Mouse (Mus musculus): ENCODE measurements around the gene Gsg1l. TPM values are rescaled to one million over a fixed set of nuclear protein-coding genes. Genes with fewer than 3 reads are reported as not detected.

Gsg1l gene
- total RNA-seq, 2 experiments from 2014 or later, result not detected

GRCm38 (mm10) chr7:126093162-126093561 is 11.0 kb upstream of the Gsg1l start:
- no peak overlapping the region for H3K27ac ChIP-seq
- no peak overlapping the region for H3K4me3 ChIP-seq
- intact Hi-C loops (cut with DNase I), result no loop called here
- TF ChIP-seq CTCF (IDR thresholded peaks at IDR 0.05), result no peak
- no peak for DNase-seq

DNA sequence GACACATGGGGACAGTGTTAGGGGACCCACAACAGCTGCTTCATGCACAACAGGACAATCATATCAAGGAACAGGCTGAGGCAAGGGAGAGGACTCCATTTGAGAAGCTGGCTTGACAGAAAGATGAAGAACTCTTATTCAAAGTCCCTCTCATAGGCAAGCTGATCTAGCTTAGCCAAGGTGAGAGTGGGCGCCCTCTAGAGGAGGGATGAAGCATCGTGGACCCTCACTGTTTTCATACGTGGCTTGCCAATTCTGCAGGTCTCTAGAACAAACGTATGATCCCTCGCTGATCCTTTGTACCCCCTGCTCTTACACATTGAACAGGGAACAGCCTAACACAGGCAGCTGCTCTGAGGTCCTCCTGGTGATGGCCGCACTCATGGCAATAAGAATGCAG is 7.6 kb upstream of the Gsg1l start:
- TF ChIP-seq CTCF (IDR thresholded peaks at IDR 0.05), result peak; percentile 83
- intact Hi-C loops (cut with DNase I), result loop anchor here (1.0 to 5.0 kb wide), 3 partner anchors 267 to 342 kb away; no protein-coding TSS in a partner anchor
- Histone ChIP-seq H3K27ac (no peak overlapping the region), H3K4me3 (no peak overlapping the region)
- peak; percentile 55 for DNase-seq

- no peak overlapping the region for H3K4me3 ChIP-seq
- intact Hi-C loops (cut with DNase I), result loop anchor here (1.0 to 5.0 kb wide), 3 partner anchors 266 to 414 kb away; no protein-coding TSS in a partner anchor
- TF ChIP-seq CTCF (IDR thresholded peaks at IDR 0.05), result peak; percentile 51
- no peak overlapping the region for H3K27ac ChIP-seq
- no peak for DNase-seq
Observed at GRCm38 (mm10) chr7:126088155-126088554, 5.9 kb upstream of the Gsg1l start.

- Histone ChIP-seq H3K4me3 (no peak overlapping the region), H3K27ac (no peak overlapping the region)
- TF ChIP-seq CTCF (IDR thresholded peaks at IDR 0.05), result no peak
- no peak for DNase-seq
- intact Hi-C loops (cut with DNase I), result loop anchor here (1.0 to 5.0 kb wide), 3 partner anchors 265 to 413 kb away; no protein-coding TSS in a partner anchor
Observed at GRCm38 (mm10) chr7:126087602-126088001, 5.4 kb upstream of the Gsg1l start.

GRCm38 (mm10) chr7:126086321-126086741 is 4.1 kb upstream of the Gsg1l start:
- no peak for DNase-seq
- intact Hi-C loops (cut with DNase I), result loop anchor here (5.0 kb wide), 1 partner anchor 264 kb away; no protein-coding TSS in a partner anchor
- no peak overlapping the region for H3K4me3 ChIP-seq
- no peak for TF ChIP-seq CTCF (IDR thresholded peaks at IDR 0.05)
- no peak overlapping the region for H3K27ac ChIP-seq

DNA sequence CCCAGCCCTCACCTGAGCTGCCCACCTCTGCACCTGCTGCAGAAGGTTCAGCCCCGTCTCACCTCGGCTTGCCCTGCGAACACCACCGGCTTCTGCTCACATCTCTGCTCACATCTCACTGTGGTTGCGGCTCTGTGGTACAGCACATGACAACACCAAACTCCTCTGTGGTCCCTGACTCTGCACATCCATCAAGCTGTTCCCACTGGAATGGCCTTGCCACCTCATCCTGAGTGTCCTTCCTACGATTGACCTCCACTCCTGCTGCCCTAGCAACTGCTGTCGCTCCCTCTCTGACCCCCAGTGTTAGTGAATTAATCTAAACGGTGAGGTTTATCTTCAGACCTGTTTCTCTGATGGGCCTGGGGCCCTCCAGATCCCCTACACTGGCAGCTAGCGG is 2.9 kb upstream of the Gsg1l start:
- intact Hi-C loops (cut with DNase I), result loop anchor here (5.0 kb wide), 1 partner anchor 263 kb away; no protein-coding TSS in a partner anchor
- TF ChIP-seq CTCF (IDR thresholded peaks at IDR 0.05), result no peak
- DNase-seq, result no peak
- Histone ChIP-seq H3K27ac (no peak overlapping the region), H3K4me3 (no peak overlapping the region)

- TF ChIP-seq CTCF (IDR thresholded peaks at IDR 0.05), result no peak
- intact Hi-C loops (cut with DNase I), result loop anchor here (5.0 kb wide), 1 partner anchor 127 kb away; no protein-coding TSS in a partner anchor
- no peak overlapping the region for H3K4me3 ChIP-seq
- no peak overlapping the region for H3K27ac ChIP-seq
- DNase-seq, result no peak
Observed at GRCm38 (mm10) chr7:126083980-126084348, 1.8 kb upstream of the Gsg1l start.

DNA sequence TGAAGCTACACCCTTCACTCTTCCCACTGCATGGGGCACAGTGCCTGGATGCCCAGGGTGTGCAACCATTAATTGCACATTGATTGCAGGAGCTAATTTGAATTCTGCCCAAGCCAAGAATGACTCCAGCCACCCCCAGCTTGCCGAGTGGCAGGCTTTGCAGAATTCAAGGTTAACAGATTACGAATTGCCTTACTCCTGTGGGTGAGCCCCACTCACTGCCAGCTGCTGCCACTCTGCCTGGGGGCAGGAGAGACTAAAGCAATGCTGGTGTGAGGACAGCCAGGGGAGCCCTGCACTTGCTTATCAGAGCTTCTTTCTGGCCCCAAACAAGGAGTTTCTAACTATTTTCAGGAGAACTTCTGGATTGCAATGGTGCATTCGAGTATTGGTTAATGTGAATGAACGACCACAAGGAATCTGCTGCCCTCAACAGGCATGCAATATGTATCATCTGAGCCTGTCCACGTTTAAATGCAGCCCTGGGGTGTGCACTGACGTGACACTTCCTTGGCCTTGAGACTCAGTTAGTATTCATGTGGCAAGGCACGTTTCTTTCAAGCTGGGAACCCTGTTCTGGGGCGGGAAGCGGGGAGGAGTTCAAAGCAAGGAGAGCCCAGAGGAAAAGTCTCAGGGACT is 1.2 kb upstream of the Gsg1l start:
- no peak for DNase-seq
- Histone ChIP-seq H3K4me3 (no peak overlapping the region), H3K27ac (no peak overlapping the region)
- intact Hi-C loops (cut with DNase I), result loop anchor here (5.0 kb wide), 1 partner anchor 126 kb away; no protein-coding TSS in a partner anchor
- peak; percentile 18; the same call in 1 of the 2 replicates for TF ChIP-seq CTCF (IDR thresholded peaks at IDR 0.05)

- H3K27ac ChIP-seq, result no peak overlapping the region
- no peak for TF ChIP-seq CTCF (IDR thresholded peaks at IDR 0.05)
- intact Hi-C loops (cut with DNase I), result loop anchor here (5.0 kb wide), 1 partner anchor 125 kb away; no protein-coding TSS in a partner anchor
- DNase-seq, result peak; percentile 73
- H3K4me3 ChIP-seq, result peak overlapping the region; percentile 58
Observed at GRCm38 (mm10) chr7:126081727-126082285, 405 bp downstream of the Gsg1l start.

DNA sequence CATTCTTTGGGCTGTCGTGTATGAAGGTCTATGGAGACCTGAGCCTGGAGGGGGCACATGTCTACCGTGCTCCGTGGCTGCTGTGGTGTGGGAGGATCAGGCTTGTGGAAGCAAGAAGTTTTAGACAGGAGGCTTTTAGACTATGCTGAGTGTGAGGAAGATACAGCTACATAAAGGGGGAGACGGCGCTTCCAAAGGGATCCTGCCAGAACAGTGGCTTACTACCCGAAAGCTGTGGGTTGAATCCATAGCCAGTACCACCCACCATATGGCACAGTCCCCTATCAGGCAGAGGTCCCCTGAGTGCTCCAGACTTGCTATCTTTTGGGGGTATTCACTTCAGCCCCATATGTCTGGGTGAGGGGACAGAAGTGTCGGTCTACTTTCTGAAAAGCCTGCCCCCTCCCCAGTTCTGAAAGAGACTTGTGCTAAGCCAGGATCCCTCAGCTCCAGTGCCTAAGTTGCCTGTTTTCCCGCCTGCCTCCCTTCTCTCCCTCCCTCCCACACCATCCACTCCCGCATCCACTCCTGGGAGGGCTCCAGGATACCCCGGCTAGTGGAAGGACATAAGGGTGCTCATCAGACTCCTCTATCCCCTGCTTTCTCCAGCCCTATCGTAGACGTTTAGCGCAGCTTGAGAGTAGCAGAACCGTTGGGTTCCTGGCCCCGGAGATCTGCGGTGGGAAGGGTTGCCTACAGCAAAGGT is 1.1 kb downstream of the Gsg1l start:
- H3K27ac ChIP-seq, result no peak overlapping the region
- intact Hi-C loops (cut with DNase I), result loop anchor here (5.0 kb wide), 1 partner anchor 124 kb away; no protein-coding TSS in a partner anchor
- TF ChIP-seq CTCF (IDR thresholded peaks at IDR 0.05), result no peak

DNA sequence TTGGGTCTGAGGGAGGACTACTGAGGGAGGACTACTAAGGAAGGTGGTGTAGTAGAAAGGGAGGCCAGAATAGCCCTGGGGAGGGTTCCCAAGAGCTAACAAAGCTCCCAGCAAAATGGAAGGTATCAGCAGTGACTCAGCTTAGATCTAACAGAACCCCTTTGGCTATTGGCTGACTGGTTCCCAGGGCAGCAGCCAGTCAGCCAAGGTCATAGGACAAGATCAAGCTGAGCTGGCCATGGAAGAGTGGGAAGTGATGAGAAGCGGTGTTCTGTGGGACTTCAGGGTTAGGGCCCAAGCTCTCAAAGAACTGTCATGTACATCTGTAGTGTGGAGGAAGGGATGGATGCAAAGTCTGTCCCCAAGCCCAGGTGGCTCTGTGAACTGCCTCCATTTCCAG is 5.3 kb downstream of the Gsg1l start:
- Histone ChIP-seq H3K27ac (no peak overlapping the region), H3K4me3 (no peak overlapping the region)
- no peak for DNase-seq
- intact Hi-C loops (cut with DNase I), result no loop called here
- no peak for TF ChIP-seq CTCF (IDR thresholded peaks at IDR 0.05)

More for the DNA sequence above, 1.1 kb downstream of the Gsg1l start:
- peak overlapping the region; percentile 58 for H3K4me3 ChIP-seq
- DNase-seq, result no peak

DNA sequence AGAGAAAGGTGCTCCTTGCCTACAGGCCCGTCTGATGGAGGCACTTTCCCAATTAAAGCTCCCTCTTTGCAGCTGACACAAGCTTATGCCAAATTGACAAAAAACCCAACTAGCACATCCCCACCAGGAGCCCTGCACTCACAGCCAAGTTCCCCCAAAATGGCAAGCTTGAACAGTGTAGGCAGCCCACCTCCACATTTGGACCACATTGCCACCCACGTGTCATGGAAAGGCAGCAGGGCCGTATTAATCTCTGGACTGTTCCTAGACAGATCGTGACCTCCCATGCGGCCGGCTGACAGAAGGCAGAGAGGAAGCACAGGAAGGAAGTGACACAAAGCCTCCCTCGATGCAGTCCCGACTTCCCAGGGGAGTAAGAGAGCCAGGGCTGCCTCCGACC is 7.2 kb downstream of the Gsg1l start:
- TF ChIP-seq CTCF (IDR thresholded peaks at IDR 0.05), result no peak
- intact Hi-C loops (cut with DNase I), result no loop called here
- H3K4me3 ChIP-seq, result no peak overlapping the region
- DNase-seq, result no peak
- no peak overlapping the region for H3K27ac ChIP-seq

GRCm38 (mm10) chr7:126070321-126070720 is 11.9 kb downstream of the Gsg1l start:
- TF ChIP-seq CTCF (IDR thresholded peaks at IDR 0.05), result peak; percentile 9; the same call in 1 of the 2 replicates
- Histone ChIP-seq H3K27ac (no peak overlapping the region), H3K4me3 (no peak overlapping the region)
- DNase-seq, result no peak
- intact Hi-C loops (cut with DNase I), result no loop called here

All from gastrocnemius, adult 2 months (tissue).